Mouse (Mus musculus) liver, embryonic 14.5 days (tissue): ENCODE measurements around the gene Dmtf1. TPM values are rescaled to one million over a fixed set of nuclear protein-coding genes. Genes with fewer than 3 reads are reported as not detected.
A peak's percentile ranks its signal among the peaks of the same experiment; 100 is the strongest.

ENCODE experiments used
- ATAC-seq: fragments of 200-750 bp; cut with Nextera tagmentation; 2 replicates; pipeline ENCODE4 v1.8.0; 2017; ENCODE audit warnings: moderate number of reproducible peaks, mild to moderate bottlenecking, moderate library complexity; ENCODE audit not compliant: insufficient read depth
- DNase-seq, 3 experiments: peaks; one replicate each; pipeline ENCODE4 v3.0.0-alpha.2; 2012 to 2013; ENCODE audit warnings: low read depth in 3 of 3, low spot score in 3 of 3
- H3K27ac ChIP-seq: fragments of 300-500 bp; sonication (generic); 2 replicates; pipeline ENCODE4 v1.5.1; 2014; ENCODE audit warnings: moderate library complexity, mild to moderate bottlenecking, control low read depth, inconsistent platforms
- H3K27me3 ChIP-seq: fragments of 300-500 bp; sonication (generic); 2 replicates; pipeline ENCODE4 v1.6.1; 2014; ENCODE audit warnings: mild to moderate bottlenecking, low read length, moderate library complexity; ENCODE audit not compliant: control insufficient read depth, insufficient read depth
- H3K36me3 ChIP-seq: fragments of 300-500 bp; sonication (generic); replicated peaks from 2 replicates; pipeline ENCODE4 v1.6.1; 2014; ENCODE audit warnings: low read depth; ENCODE audit not compliant: control insufficient read depth, insufficient read depth
- H3K4me1 ChIP-seq, 2 experiments: fragments of 200-500 bp in 1 of 2; fragments of 300-500 bp in 1 of 2; sonication (generic) in 1 of 2; replicated peaks; 2 replicates each; pipeline ENCODE4 v1.6.1; 2012 to 2014; ENCODE audit warnings: antibody characterized with exemption in 1 of 2, inconsistent platforms in 1 of 2, low read length in 1 of 2; ENCODE audit not compliant: control insufficient read depth in 2 of 2, insufficient read depth in 2 of 2
- H3K4me2 ChIP-seq: fragments of 300-500 bp; sonication (generic); 2 replicates; pipeline ENCODE4 v1.6.1; 2014; ENCODE audit warnings: low read depth, mild to moderate bottlenecking, control low read depth, moderate library complexity
- H3K4me3 ChIP-seq, 2 experiments: fragments of 200-500 bp in 1 of 2; fragments of 300-500 bp in 1 of 2; sonication (generic) in 1 of 2; 2 replicates each; pipeline ENCODE4 v1.5.1; 2012 to 2014; ENCODE audit warnings: low read depth in 2 of 2, low read length in 2 of 2, mild to moderate bottlenecking in 2 of 2, control low read depth in 1 of 2, inconsistent platforms in 1 of 2, moderate library complexity in 1 of 2; ENCODE audit not compliant: insufficient read depth in 1 of 2
- H3K9ac ChIP-seq: fragments of 300-500 bp; sonication (generic); replicated peaks from 2 replicates; pipeline ENCODE4 v1.6.1; 2014; ENCODE audit warnings: mild to moderate bottlenecking, control low read depth, moderate library complexity
- H3K9me3 ChIP-seq: fragments of 300-500 bp; sonication (generic); 2 replicates; pipeline ENCODE4 v1.6.1; 2016; ENCODE audit warnings: low read length, mixed read lengths; ENCODE audit not compliant: control insufficient read depth
- CTCF ChIP-seq: IDR thresholded peaks from 2 replicates; pipeline ENCODE4 v1.5.1; 2016; ENCODE audit warnings: antibody characterized with exemption, low read depth, control low read depth
- EP300 ChIP-seq: IDR thresholded peaks from 2 replicates; pipeline ENCODE4 v1.6.1; 2016; ENCODE audit warnings: antibody characterized with exemption, low read depth
- whole genome bisulfite sequencing: fragments of 180-500 bp; shearing (Covaris S2); extraction: QIAGEN DNeasy Blood & Tissue Kit; methylation state at CpG from one replicate; pipeline ENCODE4 v1.1.7; 2014; ENCODE audit not compliant: insufficient replicate concordance; 5-methylcytosine and 5-hydroxymethylcytosine counted together
- polyA plus RNA-seq, 2 experiments: library from polyadenylated mRNA; depleted of rRNA in 1 of 2; stranded (reverse) in 1 of 2; unstranded in 1 of 2; fragments of >200 nt; fragmentation: Nextera tagmentation in 1 of 2; extraction: Ambion mirVana in 1 of 2; gene quantifications; 2 replicates each; pipeline versions ENCODE4 v1.2.1 to v1.2.3; 2012 to 2014

Dmtf1 gene
- polyA plus RNA-seq, 2 experiments, result 9.5 to 10.8 TPM

DNA sequence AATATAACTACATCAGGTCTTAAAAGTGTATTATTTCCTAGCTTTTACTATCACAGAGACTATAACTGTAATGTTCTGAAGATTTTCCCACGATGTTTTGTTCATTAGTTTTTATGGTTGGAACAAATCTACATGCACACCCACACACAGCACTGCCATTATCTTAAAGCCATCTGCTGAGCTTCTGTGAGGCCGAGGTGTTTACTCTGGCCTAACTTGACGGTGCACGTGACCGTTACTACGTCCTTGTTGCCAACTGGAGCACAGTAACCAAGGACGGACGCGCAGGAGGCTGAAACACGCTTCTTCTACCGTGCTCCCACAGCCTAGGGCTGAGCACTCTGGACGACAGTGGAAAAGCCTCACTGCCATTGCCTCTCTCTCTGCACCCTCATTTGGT lies 33.0 kb downstream of the Dmtf1 start:
- peaks cover 43% of the 10 kb centered on the region for H3K36me3 ChIP-seq
- WGBS, result 78% methylated on average over 12 of the region's 12 CpGs
- H3K9me3 ChIP-seq, result no peaks in the 10 kb centered on the region
- no peak for ATAC-seq
- H3K27me3 ChIP-seq, result no peaks in the 10 kb centered on the region
- no peak overlapping the region for H3K9ac ChIP-seq
- H3K27ac ChIP-seq, result no peak overlapping the region
- H3K4me2 ChIP-seq, result no peak overlapping the region
- no peak overlapping the region for H3K4me3 ChIP-seq
- no peak for TF ChIP-seq EP300
- TF ChIP-seq CTCF, result no peak
- no peaks in the 10 kb centered on the region for H3K4me1 ChIP-seq
- no peak for DNase-seq

DNA sequence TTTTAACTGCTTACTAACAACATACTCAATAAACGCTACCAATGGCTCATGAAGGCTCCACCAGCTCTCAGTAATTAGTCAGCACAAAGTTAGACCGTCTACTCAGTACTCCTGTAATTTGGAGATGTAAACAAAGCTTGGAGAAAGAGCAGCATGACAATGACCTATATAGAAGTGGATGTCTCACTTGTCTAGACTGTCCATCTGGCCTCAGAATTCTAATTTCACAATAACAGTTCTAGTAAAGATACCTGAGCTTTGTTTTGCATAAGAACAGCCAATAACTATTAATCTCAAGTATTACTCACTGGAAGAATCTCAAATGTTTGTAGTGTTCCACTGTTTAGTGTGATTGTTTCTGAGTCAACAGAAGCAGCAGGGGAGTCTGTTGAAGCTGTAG lies 37.4 kb downstream of the Dmtf1 start:
- Histone ChIP-seq H3K36me3 (peaks cover 43% of the 10 kb centered on the region), H3K9ac (no peak overlapping the region), H3K27ac (no peak overlapping the region), H3K4me2 (no peak overlapping the region), H3K4me3 (no peak overlapping the region), H3K27me3 (no peaks in the 10 kb centered on the region), H3K9me3 (no peaks in the 10 kb centered on the region), H3K4me1 (no peaks in the 10 kb centered on the region)
- WGBS, result 84% methylated on average over 2 of the region's 2 CpGs
- DNase-seq (no peak), ATAC-seq (no peak)
- no peak for TF ChIP-seq EP300
- no peak for TF ChIP-seq CTCF

DNA sequence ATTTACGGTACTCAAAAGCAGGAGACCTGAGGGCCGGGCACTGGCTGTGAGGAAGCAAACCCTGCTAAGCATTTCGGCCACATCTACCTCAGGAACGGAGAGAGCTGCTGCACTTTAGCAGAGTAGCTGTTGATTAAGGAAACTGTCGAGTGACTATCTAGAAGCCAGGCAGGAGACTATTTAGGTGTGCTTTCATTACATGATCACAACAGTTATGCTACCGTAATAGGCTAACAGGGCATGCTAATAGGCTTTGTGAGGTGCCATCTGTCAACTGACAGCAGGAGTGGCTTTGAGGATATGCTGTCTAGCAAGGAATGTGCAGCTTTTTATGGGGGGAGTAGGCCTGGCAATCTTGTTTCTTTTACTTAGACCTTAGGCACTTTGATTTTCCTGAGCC lies 47.4 kb downstream of the Dmtf1 start:
- 49% methylated on average over 6 of the region's 6 CpGs for WGBS
- Histone ChIP-seq H3K4me3 (no peak overlapping the region), H3K36me3 (no peaks in the 10 kb centered on the region), H3K27ac (no peak overlapping the region), H3K9me3 (no peaks in the 10 kb centered on the region), H3K27me3 (no peaks in the 10 kb centered on the region), H3K9ac (no peak overlapping the region), H3K4me1 (no peaks in the 10 kb centered on the region), H3K4me2 (no peak overlapping the region)
- TF ChIP-seq CTCF (no peak), EP300 (no peak)
- ATAC-seq, result no peak
- no peak for DNase-seq

DNA sequence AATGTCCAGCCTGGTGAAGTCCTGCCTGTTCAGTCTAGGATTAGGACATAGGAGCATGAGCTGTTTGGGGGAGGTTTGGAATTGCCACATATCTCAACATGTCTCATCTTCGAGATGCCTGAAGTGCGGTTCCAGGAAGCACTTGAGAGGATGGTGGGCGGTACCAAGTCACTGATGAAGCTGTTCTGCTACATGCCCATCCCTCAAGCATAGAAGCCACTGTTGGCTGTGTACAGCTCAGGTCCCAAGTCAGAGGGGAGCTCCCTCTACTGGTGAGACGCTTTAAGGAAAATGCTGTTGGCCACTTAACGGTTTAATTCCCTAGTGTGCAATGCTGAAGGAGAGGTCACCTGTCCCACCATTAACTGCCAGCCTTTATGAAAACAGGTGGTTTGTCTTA lies 49.8 kb downstream of the Dmtf1 start:
- Histone ChIP-seq H3K9ac (no peak overlapping the region), H3K27me3 (no peaks in the 10 kb centered on the region), H3K36me3 (no peaks in the 10 kb centered on the region), H3K4me2 (no peak overlapping the region), H3K4me3 (no peak overlapping the region), H3K27ac (no peak overlapping the region), H3K9me3 (no peaks in the 10 kb centered on the region), H3K4me1 (peaks cover 0 to 2% of the 10 kb centered on the region in 2 experiments; a peak in 1 of 4 replicates)
- DNase-seq (peak in 2 of 3 experiments; percentile 19 to 27), ATAC-seq (peak; percentile 35; the same call in 1 of the 2 replicates)
- TF ChIP-seq CTCF (peak; percentile 81), EP300 (no peak)
- WGBS, result 8% methylated on average over 5 of the region's 5 CpGs

DNA sequence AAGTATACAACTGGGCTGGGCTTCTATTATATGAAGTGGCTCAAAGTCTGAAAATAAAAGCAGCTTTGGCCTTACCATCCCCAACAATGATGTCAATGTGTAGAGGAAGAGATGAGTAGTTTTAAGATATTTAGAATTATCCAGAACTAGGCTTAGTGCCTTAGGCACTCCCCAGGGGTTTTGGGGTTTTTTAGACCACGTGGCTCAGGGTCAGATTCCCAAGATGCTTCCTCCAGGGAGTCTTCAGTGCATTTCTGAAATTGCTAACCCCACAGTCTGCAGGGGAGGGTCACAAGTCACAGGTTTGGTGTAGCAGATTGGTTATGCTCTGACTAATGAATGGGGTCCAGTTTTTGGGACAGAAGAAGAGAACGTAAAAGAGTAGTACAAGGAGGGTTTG lies 50.3 kb downstream of the Dmtf1 start:
- peaks cover 0 to 2% of the 10 kb centered on the region in 2 experiments; a peak in 1 of 4 replicates for H3K4me1 ChIP-seq
- H3K36me3 ChIP-seq, result no peaks in the 10 kb centered on the region
- DNase-seq (no peak), ATAC-seq (no peak)
- H3K27me3 ChIP-seq, result no peaks in the 10 kb centered on the region
- H3K9me3 ChIP-seq, result no peaks in the 10 kb centered on the region
- no peak overlapping the region for H3K27ac ChIP-seq
- 51% methylated on average over 2 of the region's 2 CpGs for WGBS
- no peak overlapping the region for H3K4me2 ChIP-seq
- no peak overlapping the region for H3K9ac ChIP-seq
- TF ChIP-seq CTCF (no peak), EP300 (no peak)
- H3K4me3 ChIP-seq, result no peak overlapping the region
